Mouse (Mus musculus) C2C12 (cell line): Measurements from ENCODE around the gene 5730455P16Rik.

Source experiments
- CEBPB ChIP-seq: IDR thresholded peaks from one replicate; pipeline ENCODE4 v1.6.1; 2011; ENCODE audit warnings: low read depth, mild to moderate bottlenecking, control low read depth, moderate library complexity
- CTCF ChIP-seq: IDR thresholded peaks from one replicate; pipeline ENCODE4 v1.5.1; 2011; ENCODE audit not compliant: control insufficient read depth, insufficient read depth, insufficient read length
- MAX ChIP-seq: IDR thresholded peaks from one replicate; pipeline ENCODE4 v1.6.1; 2011; ENCODE audit warnings: mild to moderate bottlenecking, control low read depth
- MYOG ChIP-seq: IDR thresholded peaks from one replicate; pipeline ENCODE4 v1.6.1; 2011; ENCODE audit not compliant: control insufficient read depth, insufficient read length; ENCODE audit errors: extremely low read depth

DNA sequence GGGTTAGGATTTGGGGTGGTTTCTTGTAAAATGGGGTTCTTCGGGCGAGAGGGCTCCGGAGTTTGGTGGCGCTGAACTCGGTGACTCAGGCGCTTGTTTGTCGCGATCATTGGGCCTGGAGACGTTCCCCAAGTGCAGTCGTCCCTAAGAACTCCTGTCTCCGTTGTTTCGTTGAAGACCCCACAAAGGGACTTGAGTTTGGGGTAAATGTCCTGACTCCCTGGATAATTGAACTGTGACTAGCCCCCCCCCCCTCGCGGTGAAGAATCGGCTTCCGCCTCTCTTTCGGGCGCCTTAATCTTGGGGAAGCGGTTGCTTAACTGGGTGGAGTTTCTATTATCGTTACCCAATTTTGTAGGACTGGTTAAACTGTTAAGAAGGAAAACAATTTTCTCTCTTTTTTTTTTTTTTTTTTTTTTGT lies 5.8 kb upstream of the 5730455P16Rik start:
- peak; percentile 24 for TF ChIP-seq CEBPB
- TF ChIP-seq MAX, result no peak
- TF ChIP-seq CTCF, result no peak
- no peak for TF ChIP-seq MYOG
